Mouse (Mus musculus) G1E-ER4 (cell line): ENCODE data around the gene Cerkl. TPM values are rescaled to one million over a fixed set of nuclear protein-coding genes. Genes with fewer than 3 reads are reported as not detected.

Experiments
- GATA1 ChIP-seq: IDR thresholded peaks from one replicate; pipeline ENCODE4 v1.8.0; 2012; ENCODE audit warnings: low read length, inconsistent platforms
- polyA plus RNA-seq: library from polyadenylated mRNA; stranded (reverse); fragments of >175 nt; gene quantifications from 2 replicates; pipeline ENCODE4 v1.2.3, GENCODE M21; 2012

Cerkl gene
- polyA plus RNA-seq, 1 experiment, result not detected

- TF ChIP-seq GATA1, result no peak
Observed at GRCm38 (mm10) chr2:79312499-79312898, 144.1 kb downstream of the Cerkl start.

GRCm38 (mm10) chr2:79309454-79310118, 147.0 kb downstream of the Cerkl start:
- TF ChIP-seq GATA1, result no peak

- no peak for TF ChIP-seq GATA1
Observed at GRCm38 (mm10) chr2:79307549-79307948, 149.0 kb downstream of the Cerkl start.

GRCm38 (mm10) chr2:79302398-79302797, 154.2 kb downstream of the Cerkl start:
- TF ChIP-seq GATA1, result no peak

- TF ChIP-seq GATA1, result no peak
Observed at GRCm38 (mm10) chr2:79292431-79292830, 164.2 kb downstream of the Cerkl start.

- TF ChIP-seq GATA1, result no peak
Observed at GRCm38 (mm10) chr2:79291922-79292321, 164.7 kb downstream of the Cerkl start.

- no peak for TF ChIP-seq GATA1
Observed at GRCm38 (mm10) chr2:79290149-79290548, 166.4 kb downstream of the Cerkl start.

- no peak for TF ChIP-seq GATA1
Observed at GRCm38 (mm10) chr2:79284206-79284605, 172.4 kb downstream of the Cerkl start.

Other genes with a start within 250 kb of the Cerkl start
- 34.6 and 42.6 TPM in 2 replicates for gene Itga4, start 201.4 kb downstream of the Cerkl start, polyA plus RNA-seq
- not detected in 2 replicates for gene Neurod1, start within 50 bp of the Cerkl start, polyA plus RNA-seq
- 13.6 and 19.7 TPM in 2 replicates for gene Itprid2, start 178.6 kb upstream of the Cerkl start, polyA plus RNA-seq